Mouse (Mus musculus): Measurements from ENCODE around the gene Taldo1. TPM values are rescaled to one million over a fixed set of nuclear protein-coding genes. Genes with fewer than 3 reads are reported as not detected.
"Not testable (repeated sequence)": the region's sequence is repeated elsewhere in the genome, so short reads cannot be mapped to it uniquely, and the experiment has no call there.

The Taldo1 gene
- total and polyA plus RNA-seq, 2 experiments from 2014 or later = 166 to 255 TPM

GRCm38 (mm10) chr7:141443081-141443821 lies 51.3 kb downstream of the Taldo1 start:
- H3K9ac ChIP-seq (replicated peaks; ENCODE audit: low read length, poor library complexity, severe bottlenecking) = no peak overlapping the region; the same call in 1 of the 2 replicates
- WGBS = 26% methylated on average over 12 of the region's 12 CpGs
- H3K27me3 ChIP-seq (ENCODE audit: insufficient read depth, low read length) = no peaks in the 10 kb centered on the region
- H3K4me3 ChIP-seq (ENCODE audit: low read depth, low read length) = peak overlapping the region; percentile 14; the same call in 1 of the 2 replicates
- peak overlapping the region; percentile 49 for H3K4me2 ChIP-seq (ENCODE audit: low read depth, low read length, poor library complexity, severe bottlenecking)
- no peak for ATAC-seq (ENCODE audit: low FRiP score)
- no peaks in the 10 kb centered on the region for H3K9me3 ChIP-seq (ENCODE audit: low read length)
- H3K36me3 ChIP-seq (ENCODE audit: insufficient read depth, low read length) = no peaks in the 10 kb centered on the region
- TF ChIP-seq CTCF (IDR thresholded peaks at IDR 0.05) = peak; percentile 28; the same call in 1 of the 2 replicates
- peak; percentile 58 for DNase-seq (ENCODE audit: low spot score)
- no peak overlapping the region for H3K27ac ChIP-seq (ENCODE audit: low read depth, low read length)
- peaks cover 2% of the 10 kb centered on the region; the same call in 1 of the 2 replicates for H3K4me1 ChIP-seq (ENCODE audit: insufficient read depth, low read length)

GRCm38 (mm10) chr7:141443828-141444237 lies 51.8 kb downstream of the Taldo1 start, which contains the start of gene Pidd1:
Pidd1 (minus strand) TSS chr7:141444025.
- Histone ChIP-seq H3K27me3 (ENCODE audit: insufficient read depth, low read length) (no peaks in the 10 kb centered on the region), H3K36me3 (ENCODE audit: insufficient read depth, low read length) (no peaks in the 10 kb centered on the region), H3K9me3 (ENCODE audit: low read length) (no peaks in the 10 kb centered on the region), H3K4me3 (ENCODE audit: low read depth, low read length) (peak within 1 kb of the TSS; percentile 14; the same call in 1 of the 2 replicates), H3K4me2 (ENCODE audit: low read depth, low read length, poor library complexity, severe bottlenecking) (peak within 1 kb of the TSS; percentile 49), H3K9ac (replicated peaks; ENCODE audit: low read length, poor library complexity, severe bottlenecking) (no peak within 1 kb of the TSS; the same call in 1 of the 2 replicates), H3K4me1 (ENCODE audit: insufficient read depth, low read length) (no peaks in the 10 kb centered on the region; the same call in 1 of the 2 replicates), H3K27ac (ENCODE audit: low read depth, low read length) (no peak within 1 kb of the TSS)
- peak; percentile 38 for DNase-seq (ENCODE audit: low spot score)
- TF ChIP-seq CTCF (IDR thresholded peaks at IDR 0.05) = no peak
- ATAC-seq (ENCODE audit: low FRiP score) = no peak
- WGBS = under 1% methylated on average over 25 of the region's 25 CpGs

GRCm38 (mm10) chr7:141446374-141446773 lies 54.4 kb downstream of the Taldo1 start:
- H3K27me3 ChIP-seq (ENCODE audit: insufficient read depth, low read length); H3K9me3 ChIP-seq (ENCODE audit: low read length); H3K4me3 ChIP-seq (ENCODE audit: low read depth, low read length); H3K4me1 ChIP-seq (ENCODE audit: insufficient read depth, low read length); H3K27ac ChIP-seq (ENCODE audit: low read depth, low read length); H3K9ac ChIP-seq (replicated peaks; ENCODE audit: low read length, poor library complexity, severe bottlenecking); ATAC-seq (ENCODE audit: low FRiP score); DNase-seq (ENCODE audit: low spot score); H3K36me3 ChIP-seq (ENCODE audit: insufficient read depth, low read length): not testable (repeated sequence)
- WGBS = 85% methylated on average over 3 of the region's 3 CpGs
- H3K4me2 ChIP-seq (ENCODE audit: low read depth, low read length, poor library complexity, severe bottlenecking) = peak overlapping the region; percentile 64

GRCm38 (mm10) chr7:141447110-141447991 lies 55.4 kb downstream of the Taldo1 start, which contains the start of gene Rplp2:
Rplp2 (plus strand) TSS chr7:141447370.
- H3K9ac ChIP-seq (replicated peaks; ENCODE audit: low read length, poor library complexity, severe bottlenecking) = peak within 1 kb of the TSS; percentile 89
- H3K27ac ChIP-seq (ENCODE audit: low read depth, low read length) = peak within 1 kb of the TSS; percentile 93
- peaks cover 14% of the 10 kb centered on the region for H3K36me3 ChIP-seq (ENCODE audit: insufficient read depth, low read length)
- ATAC-seq (ENCODE audit: low FRiP score) (peak; percentile 91), DNase-seq (ENCODE audit: low spot score) (peak; percentile 98)
- TF ChIP-seq CTCF (IDR thresholded peaks at IDR 0.05) = peak; percentile 29; the same call in 1 of the 2 replicates
- peak within 1 kb of the TSS; percentile 64 for H3K4me2 ChIP-seq (ENCODE audit: low read depth, low read length, poor library complexity, severe bottlenecking)
- no peaks in the 10 kb centered on the region for H3K27me3 ChIP-seq (ENCODE audit: insufficient read depth, low read length)
- peak within 1 kb of the TSS; percentile 54 for H3K4me3 ChIP-seq (ENCODE audit: low read depth, low read length)
- no peaks in the 10 kb centered on the region; the same call in 1 of the 2 replicates for H3K4me1 ChIP-seq (ENCODE audit: insufficient read depth, low read length)
- no peaks in the 10 kb centered on the region for H3K9me3 ChIP-seq (ENCODE audit: low read length)
- under 1% methylated on average over 61 of the region's 63 CpGs for WGBS

GRCm38 (mm10) chr7:141451928-141452327 lies 59.9 kb downstream of the Taldo1 start:
- ATAC-seq (ENCODE audit: low FRiP score) = no peak
- no peak overlapping the region for H3K27ac ChIP-seq (ENCODE audit: low read depth, low read length)
- H3K9me3 ChIP-seq (ENCODE audit: low read length) = no peaks in the 10 kb centered on the region
- no peak overlapping the region for H3K4me3 ChIP-seq (ENCODE audit: low read depth, low read length)
- H3K27me3 ChIP-seq (ENCODE audit: insufficient read depth, low read length) = no peaks in the 10 kb centered on the region
- no peak overlapping the region for H3K4me2 ChIP-seq (ENCODE audit: low read depth, low read length, poor library complexity, severe bottlenecking)
- peaks cover 5% of the 10 kb centered on the region for H3K4me1 ChIP-seq (ENCODE audit: insufficient read depth, low read length)
- TF ChIP-seq CTCF (IDR thresholded peaks at IDR 0.05) = no peak
- H3K9ac ChIP-seq (replicated peaks; ENCODE audit: low read length, poor library complexity, severe bottlenecking) = no peak overlapping the region
- peaks cover 14% of the 10 kb centered on the region for H3K36me3 ChIP-seq (ENCODE audit: insufficient read depth, low read length)
- no peak for DNase-seq (ENCODE audit: low spot score)

Other genes with a start within 250 kb of the Taldo1 start
- 39.1 and 47.1 TPM in 2 replicates for gene Rnh1, start 219.3 kb upstream of the Taldo1 start, total RNA-seq (2014; rRNA removed)
- gene Rnh1, start 219.3 kb upstream of the Taldo1 start, polyA plus RNA-seq (2015; fragmentation: Nextera tagmentation; extraction: Ambion mirVana) = 44.2 and 46.8 TPM in 2 replicates
- gene Hras, start 198.2 kb upstream of the Taldo1 start, total RNA-seq (2014; rRNA removed) = 109 and 113 TPM in 2 replicates
- 209 TPM in 2 replicates for gene Hras, start 198.2 kb upstream of the Taldo1 start, polyA plus RNA-seq (2015; fragmentation: Nextera tagmentation; extraction: Ambion mirVana)
- gene Lrrc56, start 198.0 kb upstream of the Taldo1 start, total RNA-seq (2014; rRNA removed) = 11.5 and 14.9 TPM in 2 replicates
- gene Lrrc56, start 198.0 kb upstream of the Taldo1 start, polyA plus RNA-seq (2015; fragmentation: Nextera tagmentation; extraction: Ambion mirVana) = 8.6 TPM in 2 replicates
- not detected in 2 replicates for gene Lmntd2, start 178.1 kb upstream of the Taldo1 start, total RNA-seq (2014; rRNA removed)
- 0.10 and 0.36 TPM in 2 replicates for gene Lmntd2, start 178.1 kb upstream of the Taldo1 start, polyA plus RNA-seq (2015; fragmentation: Nextera tagmentation; extraction: Ambion mirVana)
- 15.5 and 23.5 TPM in 2 replicates for gene Rassf7, start 176.3 kb upstream of the Taldo1 start, total RNA-seq (2014; rRNA removed)
- 20.7 and 21.7 TPM in 2 replicates for gene Rassf7, start 176.3 kb upstream of the Taldo1 start, polyA plus RNA-seq (2015; fragmentation: Nextera tagmentation; extraction: Ambion mirVana)
- 46.3 and 54.6 TPM in 2 replicates for gene Phrf1, start 163.4 kb upstream of the Taldo1 start, total RNA-seq (2014; rRNA removed)
- 35.1 and 39.5 TPM in 2 replicates for gene Phrf1, start 163.4 kb upstream of the Taldo1 start, polyA plus RNA-seq (2015; fragmentation: Nextera tagmentation; extraction: Ambion mirVana)
- gene Irf7, start 125.7 kb upstream of the Taldo1 start, total RNA-seq (2014; rRNA removed) = 3.9 and 4.5 TPM in 2 replicates
- 2.8 and 2.9 TPM in 2 replicates for gene Irf7, start 125.7 kb upstream of the Taldo1 start, polyA plus RNA-seq (2015; fragmentation: Nextera tagmentation; extraction: Ambion mirVana)
- not detected in 2 replicates for gene Cdhr5, start 115.4 kb upstream of the Taldo1 start, total RNA-seq (2014; rRNA removed)
- not detected in 2 replicates for gene Cdhr5, start 115.4 kb upstream of the Taldo1 start, polyA plus RNA-seq (2015; fragmentation: Nextera tagmentation; extraction: Ambion mirVana)
- gene Sct, start 113.1 kb upstream of the Taldo1 start, total RNA-seq (2014; rRNA removed) = 1.5 and 2.5 TPM in 2 replicates
- gene Sct, start 113.1 kb upstream of the Taldo1 start, polyA plus RNA-seq (2015; fragmentation: Nextera tagmentation; extraction: Ambion mirVana) = 3.3 and 4.3 TPM in 2 replicates
- 0.55 and 0.61 TPM in 2 replicates for gene Drd4, start 100.2 kb upstream of the Taldo1 start, total RNA-seq (2014; rRNA removed)
- 0.73 and 0.98 TPM in 2 replicates for gene Drd4, start 100.2 kb upstream of the Taldo1 start, polyA plus RNA-seq (2015; fragmentation: Nextera tagmentation; extraction: Ambion mirVana)
- 246 and 289 TPM in 2 replicates for gene Deaf1, start 64.5 kb upstream of the Taldo1 start, total RNA-seq (2014; rRNA removed)
- gene Deaf1, start 64.5 kb upstream of the Taldo1 start, polyA plus RNA-seq (2015; fragmentation: Nextera tagmentation; extraction: Ambion mirVana) = 291 and 306 TPM in 2 replicates
- 25.8 and 29.1 TPM in 2 replicates for gene Tmem80, start 64.5 kb upstream of the Taldo1 start, total RNA-seq (2014; rRNA removed)
- gene Tmem80, start 64.5 kb upstream of the Taldo1 start, polyA plus RNA-seq (2015; fragmentation: Nextera tagmentation; extraction: Ambion mirVana) = 31.5 and 34.5 TPM in 2 replicates
- 2.4 and 3.1 TPM in 2 replicates for gene Eps8l2, start 53.3 kb upstream of the Taldo1 start, total RNA-seq (2014; rRNA removed)
- gene Eps8l2, start 53.3 kb upstream of the Taldo1 start, polyA plus RNA-seq (2015; fragmentation: Nextera tagmentation; extraction: Ambion mirVana) = 0.48 and 0.74 TPM in 2 replicates
- gene Gatd1, start 21.9 kb downstream of the Taldo1 start, total RNA-seq (2014; rRNA removed) = 72.0 and 72.9 TPM in 2 replicates
- gene Gatd1, start 21.9 kb downstream of the Taldo1 start, polyA plus RNA-seq (2015; fragmentation: Nextera tagmentation; extraction: Ambion mirVana) = 47.7 and 48.9 TPM in 2 replicates
- 167 and 195 TPM in 2 replicates for gene Cend1, start 37.3 kb downstream of the Taldo1 start, total RNA-seq (2014; rRNA removed)
- gene Cend1, start 37.3 kb downstream of the Taldo1 start, polyA plus RNA-seq (2015; fragmentation: Nextera tagmentation; extraction: Ambion mirVana) = 194 and 233 TPM in 2 replicates
- gene Slc25a22, start 45.7 kb downstream of the Taldo1 start, total RNA-seq (2014; rRNA removed) = 148 and 152 TPM in 2 replicates
- 118 and 121 TPM in 2 replicates for gene Slc25a22, start 45.7 kb downstream of the Taldo1 start, polyA plus RNA-seq (2015; fragmentation: Nextera tagmentation; extraction: Ambion mirVana)
- gene Pidd1, start 51.8 kb downstream of the Taldo1 start, total RNA-seq (2014; rRNA removed) = 1.4 and 1.6 TPM in 2 replicates
- gene Pidd1, start 51.8 kb downstream of the Taldo1 start, polyA plus RNA-seq (2015; fragmentation: Nextera tagmentation; extraction: Ambion mirVana) = 1.1 and 1.3 TPM in 2 replicates
- gene Rplp2, start 55.2 kb downstream of the Taldo1 start, total RNA-seq (2014; rRNA removed) = 180 and 197 TPM in 2 replicates
- gene Rplp2, start 55.2 kb downstream of the Taldo1 start, polyA plus RNA-seq (2015; fragmentation: Nextera tagmentation; extraction: Ambion mirVana) = 761 and 852 TPM in 2 replicates
- gene Pnpla2, start 63.0 kb downstream of the Taldo1 start, total RNA-seq (2014; rRNA removed) = 6.5 and 7.0 TPM in 2 replicates
- 22.2 and 24.5 TPM in 2 replicates for gene Pnpla2, start 63.0 kb downstream of the Taldo1 start, polyA plus RNA-seq (2015; fragmentation: Nextera tagmentation; extraction: Ambion mirVana)
- 4.0 and 5.3 TPM in 2 replicates for gene Cracr2b, start 68.9 kb downstream of the Taldo1 start, total RNA-seq (2014; rRNA removed)
- gene Cracr2b, start 68.9 kb downstream of the Taldo1 start, polyA plus RNA-seq (2015; fragmentation: Nextera tagmentation; extraction: Ambion mirVana) = 5.3 and 5.9 TPM in 2 replicates
- gene Cd151, start 75.2 kb downstream of the Taldo1 start, total RNA-seq (2014; rRNA removed) = 46.4 and 52.9 TPM in 2 replicates
- 13.6 and 15.0 TPM in 2 replicates for gene Cd151, start 75.2 kb downstream of the Taldo1 start, polyA plus RNA-seq (2015; fragmentation: Nextera tagmentation; extraction: Ambion mirVana)
- 27.0 and 28.9 TPM in 2 replicates for gene Polr2l, start 82.9 kb downstream of the Taldo1 start, total RNA-seq (2014; rRNA removed)
- gene Polr2l, start 82.9 kb downstream of the Taldo1 start, polyA plus RNA-seq (2015; fragmentation: Nextera tagmentation; extraction: Ambion mirVana) = 77.9 and 78.5 TPM in 2 replicates
- 91.4 and 94.8 TPM in 2 replicates for gene Tspan4, start 83.0 kb downstream of the Taldo1 start, total RNA-seq (2014; rRNA removed)
- 68.1 and 75.7 TPM in 2 replicates for gene Tspan4, start 83.0 kb downstream of the Taldo1 start, polyA plus RNA-seq (2015; fragmentation: Nextera tagmentation; extraction: Ambion mirVana)
- 35.4 and 42.8 TPM in 2 replicates for gene Chid1, start 147.7 kb downstream of the Taldo1 start, total RNA-seq (2014; rRNA removed)
- 47.5 and 55.4 TPM in 2 replicates for gene Chid1, start 147.7 kb downstream of the Taldo1 start, polyA plus RNA-seq (2015; fragmentation: Nextera tagmentation; extraction: Ambion mirVana)
- 203 and 220 TPM in 2 replicates for gene Ap2a2, start 170.0 kb downstream of the Taldo1 start, total RNA-seq (2014; rRNA removed)
- 129 TPM in 2 replicates for gene Ap2a2, start 170.0 kb downstream of the Taldo1 start, polyA plus RNA-seq (2015; fragmentation: Nextera tagmentation; extraction: Ambion mirVana)